Mouse (Mus musculus) stomach, embryonic 16.5 days (tissue): ENCODE results near the gene Sdhaf1. TPM values are rescaled to one million over a fixed set of nuclear protein-coding genes. Genes with fewer than 3 reads are reported as not detected.

Experiments
- ATAC-seq: fragments of 200-750 bp; cut with Nextera tagmentation; 2 replicates; pipeline ENCODE4 v1.8.0; 2017; ENCODE audit warnings: moderate number of reproducible peaks, moderate TSS enrichment; ENCODE audit not compliant: insufficient read depth, low FRiP score
- H3K27ac ChIP-seq: fragments of 300-500 bp; sonication (generic); 2 replicates; pipeline ENCODE4 v1.5.1; 2014; ENCODE audit warnings: low read length
- H3K27me3 ChIP-seq: fragments of 300-500 bp; sonication (generic); 2 replicates; pipeline ENCODE4 v1.6.1; 2014; ENCODE audit warnings: low read length, control low read depth, mixed read lengths; ENCODE audit not compliant: control insufficient read depth, insufficient read depth
- H3K36me3 ChIP-seq: fragments of 300-500 bp; sonication (generic); 2 replicates; pipeline ENCODE4 v1.6.1; 2014; ENCODE audit warnings: low read length; ENCODE audit not compliant: control insufficient read depth, insufficient read depth
- H3K4me1 ChIP-seq: fragments of 300-500 bp; sonication (generic); 2 replicates; pipeline ENCODE4 v1.6.1; 2014; ENCODE audit warnings: low read length, control low read depth, mixed read lengths; ENCODE audit not compliant: control insufficient read depth, insufficient read depth
- H3K4me2 ChIP-seq: fragments of 300-500 bp; sonication (generic); 2 replicates; pipeline ENCODE4 v1.6.1; 2014; ENCODE audit warnings: low read depth, low read length, mixed read lengths
- H3K4me3 ChIP-seq: fragments of 300-500 bp; sonication (generic); replicated peaks from 2 replicates; pipeline ENCODE4 v1.5.1; 2014; ENCODE audit warnings: mild to moderate bottlenecking, low read length
- H3K9ac ChIP-seq: fragments of 300-500 bp; sonication (generic); 2 replicates; pipeline ENCODE4 v1.6.1; 2014; ENCODE audit warnings: low read length
- H3K9me3 ChIP-seq: fragments of 300-500 bp; sonication (generic); replicated peaks from 2 replicates; pipeline ENCODE4 v1.6.1; 2016; ENCODE audit warnings: low read length, control low read depth; ENCODE audit not compliant: control insufficient read depth
- WGBS: fragments of 180-500 bp; shearing (Covaris S2); extraction: QIAGEN DNeasy Blood & Tissue Kit; methylation state at CpG from one replicate; pipeline ENCODE4 v1.1.7; 2014; 5-methylcytosine and 5-hydroxymethylcytosine counted together
- polyA plus RNA-seq: library from polyadenylated mRNA; unstranded; fragments of >200 nt; fragmentation: Nextera tagmentation; extraction: Ambion mirVana; gene quantifications from 2 replicates; pipeline ENCODE4 v1.2.1, GENCODE M21; 2015

The Sdhaf1 gene
- polyA plus RNA-seq, 1 experiment from 2014 or later: 14.6 TPM

GRCm38 (mm10) chr7:30279951-30280669 is 43.6 kb downstream of the Sdhaf1 start, which contains the start of the genes Thap8 and Wdr62:
Thap8 (plus strand) TSS chr7:30280094.
Wdr62 (minus strand) TSS chr7:30280419.
- Histone ChIP-seq H3K4me3 (peak within 1 kb of the TSS; percentile 86), H3K36me3 (no peaks in the 10 kb centered on the region), H3K4me1 (0 out of 2 replicates have a peak, but pooled peaks cover 3% of the 10 kb centered on the region), H3K27ac (peak within 1 kb of the TSS; percentile 99), H3K4me2 (peak within 1 kb of the TSS; percentile 96), H3K9ac (peak within 1 kb of the TSS; percentile 68), H3K9me3 (no peaks in the 10 kb centered on the region), H3K27me3 (no peaks in the 10 kb centered on the region)
- ATAC-seq: peak; percentile 96
- under 1% methylated on average over 49 of the region's 49 CpGs for WGBS

GRCm38 (mm10) chr7:30279536-30279935 is 44.2 kb downstream of the Sdhaf1 start:
- 0% methylated on average over 6 of the region's 6 CpGs for WGBS
- H3K27ac ChIP-seq: peak overlapping the region; percentile 99
- H3K4me2 ChIP-seq: peak overlapping the region; percentile 96
- no peak for ATAC-seq
- no peaks in the 10 kb centered on the region for H3K27me3 ChIP-seq
- no peaks in the 10 kb centered on the region for H3K9me3 ChIP-seq
- H3K4me3 ChIP-seq: peak overlapping the region; percentile 86
- H3K36me3 ChIP-seq: no peaks in the 10 kb centered on the region
- H3K4me1 ChIP-seq: 0 out of 2 replicates have a peak, but pooled peaks cover 3% of the 10 kb centered on the region
- H3K9ac ChIP-seq: peak overlapping the region; percentile 64

DNA sequence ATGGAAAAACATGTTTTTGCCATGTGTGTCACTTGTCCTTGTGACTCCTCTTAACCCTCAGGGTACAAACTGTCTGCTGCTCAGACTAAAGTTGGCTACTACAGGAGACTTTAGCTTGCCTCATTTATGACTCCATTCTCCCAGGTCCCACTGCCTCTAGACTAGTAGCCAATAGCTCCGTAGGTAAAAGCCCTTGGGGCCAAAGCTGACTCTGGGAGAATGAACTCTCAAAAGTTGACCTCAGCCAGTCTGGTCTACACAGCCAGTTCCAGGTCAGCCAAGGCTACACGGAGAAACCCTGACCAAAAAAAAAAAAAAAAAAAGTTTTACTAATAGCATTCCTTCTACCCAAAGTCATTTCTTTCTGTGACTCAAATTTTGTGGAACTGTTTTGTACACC is 44.8 kb downstream of the Sdhaf1 start:
- 43% methylated on average over 2 of the region's 2 CpGs for WGBS
- ATAC-seq: no peak
- Histone ChIP-seq H3K4me3 (no peak overlapping the region; the same call in 1 of the 2 replicates), H3K36me3 (no peaks in the 10 kb centered on the region), H3K27ac (no peak overlapping the region), H3K27me3 (no peaks in the 10 kb centered on the region), H3K9me3 (no peaks in the 10 kb centered on the region), H3K4me1 (0 out of 2 replicates have a peak, but pooled peaks cover 3% of the 10 kb centered on the region), H3K4me2 (peak overlapping the region; percentile 96), H3K9ac (no peak overlapping the region)

DNA sequence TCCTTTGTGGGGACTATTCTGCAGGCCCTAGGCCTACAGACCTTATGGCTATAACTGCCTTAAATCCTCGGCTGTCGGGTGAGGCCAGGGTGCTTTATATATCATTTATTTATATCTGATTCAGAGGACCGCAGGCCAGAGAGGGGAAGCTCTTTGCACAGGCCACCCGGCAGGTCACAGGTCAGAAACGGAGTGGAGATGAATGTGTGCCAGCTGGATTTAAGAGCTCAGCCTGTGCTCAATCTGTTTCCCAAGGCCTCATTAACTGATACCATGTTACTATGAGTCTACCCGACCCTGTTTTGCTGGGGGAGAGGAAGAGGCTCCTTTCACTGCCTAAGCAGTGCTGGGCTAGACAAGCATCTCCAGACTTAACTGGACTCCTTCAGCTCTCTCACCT is 49.3 kb downstream of the Sdhaf1 start:
- Histone ChIP-seq H3K4me1 (0 out of 2 replicates have a peak, but pooled peaks cover 3% of the 10 kb centered on the region), H3K9me3 (no peaks in the 10 kb centered on the region), H3K4me2 (no peak overlapping the region), H3K36me3 (no peaks in the 10 kb centered on the region), H3K4me3 (no peak overlapping the region), H3K27me3 (no peaks in the 10 kb centered on the region), H3K27ac (no peak overlapping the region), H3K9ac (no peak overlapping the region)
- no peak for ATAC-seq
- WGBS: 57% methylated on average over 6 of the region's 6 CpGs

Other genes with a start within 250 kb of the Sdhaf1 start
- 0.70 and 0.87 TPM in 2 replicates for gene Gm26920, start 233.5 kb downstream of the Sdhaf1 start, polyA plus RNA-seq
- gene Zfp566, start 233.4 kb downstream of the Sdhaf1 start, polyA plus RNA-seq: 6.8 and 8.6 TPM in 2 replicates
- 96.5 and 108 TPM in 2 replicates for gene Zfp260, start 229.1 kb downstream of the Sdhaf1 start, polyA plus RNA-seq
- 9.5 TPM in 2 replicates for gene Zfp382, start 202.0 kb downstream of the Sdhaf1 start, polyA plus RNA-seq
- 12.2 and 12.6 TPM in 2 replicates for gene Zfp146, start 154.1 kb downstream of the Sdhaf1 start, polyA plus RNA-seq
- gene Cox7a1, start 139.8 kb downstream of the Sdhaf1 start, polyA plus RNA-seq: 12.8 and 25.0 TPM in 2 replicates
- 90.0 and 98.5 TPM in 2 replicates for gene Capns1, start 125.1 kb downstream of the Sdhaf1 start, polyA plus RNA-seq
- gene Polr2i, start 91.9 kb downstream of the Sdhaf1 start, polyA plus RNA-seq: 111 and 116 TPM in 2 replicates
- gene Tbcb, start 91.6 kb downstream of the Sdhaf1 start, polyA plus RNA-seq: 148 and 151 TPM in 2 replicates
- 0.19 TPM in 1 of 2 replicates, not detected in the other for gene Ovol3, start 88.2 kb downstream of the Sdhaf1 start, polyA plus RNA-seq
- gene Thap8, start 43.8 kb downstream of the Sdhaf1 start, polyA plus RNA-seq: 0.25 and 0.53 TPM in 2 replicates
- gene Wdr62, start 43.5 kb downstream of the Sdhaf1 start, polyA plus RNA-seq: 7.1 and 7.3 TPM in 2 replicates
- gene Clip3, start 32.2 kb downstream of the Sdhaf1 start, polyA plus RNA-seq: 21.4 and 22.6 TPM in 2 replicates
- gene Alkbh6, start 15.2 kb downstream of the Sdhaf1 start, polyA plus RNA-seq: 64.4 and 64.7 TPM in 2 replicates
- gene Syne4, start 9.1 kb downstream of the Sdhaf1 start, polyA plus RNA-seq: 54.0 and 54.3 TPM in 2 replicates
- gene E130208F15Rik, start 2.2 kb downstream of the Sdhaf1 start, polyA plus RNA-seq: 1.2 TPM in 1 of 2 replicates, not detected in the other
- gene Lrfn3, start 38.9 kb upstream of the Sdhaf1 start, polyA plus RNA-seq: 4.0 and 4.6 TPM in 2 replicates
- 71.0 and 75.8 TPM in 2 replicates for gene Tyrobp, start 89.9 kb upstream of the Sdhaf1 start, polyA plus RNA-seq
- 1.9 and 2.0 TPM in 2 replicates for gene Hcst, start 96.0 kb upstream of the Sdhaf1 start, polyA plus RNA-seq
- gene Nfkbid, start 97.8 kb upstream of the Sdhaf1 start, polyA plus RNA-seq: 1.5 and 2.0 TPM in 2 replicates
- 29.2 and 33.0 TPM in 2 replicates for gene Aplp1, start 121.6 kb upstream of the Sdhaf1 start, polyA plus RNA-seq
- 1.4 and 1.9 TPM in 2 replicates for gene Kirrel2, start 133.8 kb upstream of the Sdhaf1 start, polyA plus RNA-seq
- 3.4 and 4.2 TPM in 2 replicates for gene Nphs1, start 134.4 kb upstream of the Sdhaf1 start, polyA plus RNA-seq
- 3.6 and 4.0 TPM in 2 replicates for gene Prodh2, start 169.7 kb upstream of the Sdhaf1 start, polyA plus RNA-seq
- 5.6 and 5.7 TPM in 2 replicates for gene Arhgap33, start 211.2 kb upstream of the Sdhaf1 start, polyA plus RNA-seq
- 69.8 and 72.4 TPM in 2 replicates for gene Hspb6, start 228.3 kb upstream of the Sdhaf1 start, polyA plus RNA-seq
- 10.3 and 12.6 TPM in 2 replicates for gene Proser3, start 228.4 kb upstream of the Sdhaf1 start, polyA plus RNA-seq
- gene Lin37, start 235.9 kb upstream of the Sdhaf1 start, polyA plus RNA-seq: 53.8 and 58.5 TPM in 2 replicates
- gene U2af1l4, start 239.4 kb upstream of the Sdhaf1 start, polyA plus RNA-seq: 73.4 and 80.7 TPM in 2 replicates
- gene Gm49396, start 239.4 kb upstream of the Sdhaf1 start, polyA plus RNA-seq: 12.6 and 14.6 TPM in 2 replicates
- 137 and 156 TPM in 2 replicates for gene Psenen, start 239.7 kb upstream of the Sdhaf1 start, polyA plus RNA-seq
- gene Igflr1, start 241.5 kb upstream of the Sdhaf1 start, polyA plus RNA-seq: 3.6 and 4.1 TPM in 2 replicates